Mouse (Mus musculus): ENCODE measurements at regions not wholly inside any gene's neighbourhood (a gene's known extent, or its start where the extent isn't known, plus 50 kb on each side); places are given as distances from the start of the nearest gene placed in this dataset.

- no peaks in the 10 kb centered on the region for H3K27me3 ChIP-seq (ENCODE audit: control insufficient read depth, insufficient read depth, insufficient read length)
- no peak overlapping the region for H3K4me2 ChIP-seq (ENCODE audit: low read depth)
- H3ac ChIP-seq (ENCODE audit: control insufficient read depth, insufficient read length): no peak overlapping the region
- H3K79me2 ChIP-seq (ENCODE audit: control insufficient read depth, insufficient read depth): no peaks in the 10 kb centered on the region
- H3K4me3 ChIP-seq: no peak overlapping the region
- H3K36me3 ChIP-seq (ENCODE audit: control insufficient read depth, insufficient read depth): no peaks in the 10 kb centered on the region
- no peak for TF ChIP-seq MYOG (IDR thresholded peaks at IDR 0.05; ENCODE audit: control insufficient read depth in 1 of 3, insufficient read depth in 1 of 3, insufficient read length in 2 of 3, low read depth in 2 of 3)
- no peak for TF ChIP-seq TCF12 (IDR thresholded peaks at IDR 0.05; ENCODE audit: insufficient read depth, poor library complexity, severe bottlenecking)
- no peak for TF ChIP-seq MAX (IDR thresholded peaks at IDR 0.05; ENCODE audit: low read depth)
- no peak for TF ChIP-seq CEBPB (IDR thresholded peaks at IDR 0.05; ENCODE audit: insufficient read depth, poor library complexity, severe bottlenecking)
- no peak for TF ChIP-seq MYOD1 (IDR thresholded peaks at IDR 0.05; ENCODE audit: control insufficient read depth in 1 of 3, insufficient read length in 2 of 3, low read depth in 2 of 3)
- no peak for TF ChIP-seq SRF (IDR thresholded peaks at IDR 0.05; ENCODE audit: control insufficient read depth, insufficient read length, low read depth)
- no peak for TF ChIP-seq REST (IDR thresholded peaks at IDR 0.05; ENCODE audit: insufficient read depth, insufficient read length)
- no peak for TF ChIP-seq POLR2AphosphoS2 (IDR thresholded peaks at IDR 0.05; ENCODE audit: insufficient read length, low read depth)
- TF ChIP-seq POLR2A (IDR thresholded peaks at IDR 0.05; ENCODE audit: insufficient read length, low read depth): no peak
- TF ChIP-seq USF1 (IDR thresholded peaks at IDR 0.05; ENCODE audit: low read depth): no peak
- no peak for TF ChIP-seq TCF3 (IDR thresholded peaks at IDR 0.05; ENCODE audit: insufficient read length, low read depth)
- TF ChIP-seq E2F4 (IDR thresholded peaks at IDR 0.05; ENCODE audit: insufficient read depth): no peak
These were observed 1008.7 kb downstream of the Adgrl2 start for GRCm38 (mm10) chr3:147981621-147982020.

- Histone ChIP-seq H3K36me3 (ENCODE audit: control insufficient read depth, insufficient read depth) (no peaks in the 10 kb centered on the region), H3K4me2 (ENCODE audit: low read depth) (no peak overlapping the region)
- TF ChIP-seq MYOD1 (IDR thresholded peaks at IDR 0.05; ENCODE audit: control insufficient read depth in 1 of 3, insufficient read length in 2 of 3, low read depth in 2 of 3) (no peak), CEBPB (IDR thresholded peaks at IDR 0.05; ENCODE audit: insufficient read depth, poor library complexity, severe bottlenecking) (no peak), SRF (IDR thresholded peaks at IDR 0.05; ENCODE audit: control insufficient read depth, insufficient read length, low read depth) (no peak), MAX (IDR thresholded peaks at IDR 0.05; ENCODE audit: low read depth) (no peak), USF1 (IDR thresholded peaks at IDR 0.05; ENCODE audit: low read depth) (no peak), TCF12 (IDR thresholded peaks at IDR 0.05; ENCODE audit: insufficient read depth, poor library complexity, severe bottlenecking) (no peak), MYOG (IDR thresholded peaks at IDR 0.05; ENCODE audit: control insufficient read depth in 1 of 3, insufficient read depth in 1 of 3, insufficient read length in 2 of 3, low read depth in 2 of 3) (no peak), E2F4 (IDR thresholded peaks at IDR 0.05; ENCODE audit: insufficient read depth) (no peak), POLR2A (IDR thresholded peaks at IDR 0.05; ENCODE audit: insufficient read length, low read depth) (no peak), TCF3 (IDR thresholded peaks at IDR 0.05; ENCODE audit: insufficient read length, low read depth) (no peak)
These were observed 1013.8 kb downstream of the Adgrl2 start for GRCm38 (mm10) chr3:147976579-147976978.

GRCm38 (mm10) chr3:147976069-147976468 is 1014.3 kb downstream of the Adgrl2 start:
- no peaks in the 10 kb centered on the region for H3K36me3 ChIP-seq (ENCODE audit: control insufficient read depth, insufficient read depth)
- H3K27me3 ChIP-seq (ENCODE audit: control insufficient read depth, insufficient read depth, insufficient read length): no peaks in the 10 kb centered on the region
- no peak overlapping the region for H3K4me2 ChIP-seq (ENCODE audit: low read depth)
- no peak overlapping the region for H3K4me3 ChIP-seq
- H3ac ChIP-seq (ENCODE audit: control insufficient read depth, insufficient read length): no peak overlapping the region
- H3K79me2 ChIP-seq (ENCODE audit: control insufficient read depth, insufficient read depth): no peaks in the 10 kb centered on the region
- TF ChIP-seq E2F4 (IDR thresholded peaks at IDR 0.05; ENCODE audit: insufficient read depth) (no peak), TCF3 (IDR thresholded peaks at IDR 0.05; ENCODE audit: insufficient read length, low read depth) (no peak), POLR2AphosphoS2 (IDR thresholded peaks at IDR 0.05; ENCODE audit: insufficient read length, low read depth) (no peak), MYOG (IDR thresholded peaks at IDR 0.05; ENCODE audit: control insufficient read depth in 1 of 3, insufficient read depth in 1 of 3, insufficient read length in 2 of 3, low read depth in 2 of 3) (no peak), MAX (IDR thresholded peaks at IDR 0.05; ENCODE audit: low read depth) (no peak), SRF (IDR thresholded peaks at IDR 0.05; ENCODE audit: control insufficient read depth, insufficient read length, low read depth) (no peak), USF1 (IDR thresholded peaks at IDR 0.05; ENCODE audit: low read depth) (no peak), TCF12 (IDR thresholded peaks at IDR 0.05; ENCODE audit: insufficient read depth, poor library complexity, severe bottlenecking) (no peak), MYOD1 (IDR thresholded peaks at IDR 0.05; ENCODE audit: control insufficient read depth in 1 of 3, insufficient read length in 2 of 3, low read depth in 2 of 3) (no peak), POLR2A (IDR thresholded peaks at IDR 0.05; ENCODE audit: insufficient read length, low read depth) (no peak), REST (IDR thresholded peaks at IDR 0.05; ENCODE audit: insufficient read depth, insufficient read length) (no peak), CEBPB (IDR thresholded peaks at IDR 0.05; ENCODE audit: insufficient read depth, poor library complexity, severe bottlenecking) (no peak)

More at GRCm38 (mm10) chr3:147976579-147976978, 1013.8 kb downstream of the Adgrl2 start:
- no peaks in the 10 kb centered on the region for H3K79me2 ChIP-seq (ENCODE audit: control insufficient read depth, insufficient read depth)
- H3K4me3 ChIP-seq: no peak overlapping the region
- no peak overlapping the region for H3ac ChIP-seq (ENCODE audit: control insufficient read depth, insufficient read length)
- H3K27me3 ChIP-seq (ENCODE audit: control insufficient read depth, insufficient read depth, insufficient read length): no peaks in the 10 kb centered on the region

- Histone ChIP-seq H3K27me3 (ENCODE audit: control insufficient read depth, insufficient read depth, insufficient read length) (no peaks in the 10 kb centered on the region), H3K4me2 (ENCODE audit: low read depth) (no peak overlapping the region), H3K79me2 (ENCODE audit: control insufficient read depth, insufficient read depth) (no peaks in the 10 kb centered on the region), H3K4me3 (no peak overlapping the region), H3ac (ENCODE audit: control insufficient read depth, insufficient read length) (no peak overlapping the region), H3K36me3 (ENCODE audit: control insufficient read depth, insufficient read depth) (no peaks in the 10 kb centered on the region)
- TF ChIP-seq MYOD1 (IDR thresholded peaks at IDR 0.05; ENCODE audit: control insufficient read depth in 1 of 3, insufficient read length in 2 of 3, low read depth in 2 of 3) (no peak), E2F4 (IDR thresholded peaks at IDR 0.05; ENCODE audit: insufficient read depth) (no peak), SRF (IDR thresholded peaks at IDR 0.05; ENCODE audit: control insufficient read depth, insufficient read length, low read depth) (no peak), POLR2A (IDR thresholded peaks at IDR 0.05; ENCODE audit: insufficient read length, low read depth) (no peak), REST (IDR thresholded peaks at IDR 0.05; ENCODE audit: insufficient read depth, insufficient read length) (no peak), TCF12 (IDR thresholded peaks at IDR 0.05; ENCODE audit: insufficient read depth, poor library complexity, severe bottlenecking) (no peak), USF1 (IDR thresholded peaks at IDR 0.05; ENCODE audit: low read depth) (no peak), CEBPB (IDR thresholded peaks at IDR 0.05; ENCODE audit: insufficient read depth, poor library complexity, severe bottlenecking) (no peak), MYOG (IDR thresholded peaks at IDR 0.05; ENCODE audit: control insufficient read depth in 1 of 3, insufficient read depth in 1 of 3, insufficient read length in 2 of 3, low read depth in 2 of 3) (no peak), MAX (IDR thresholded peaks at IDR 0.05; ENCODE audit: low read depth) (no peak), POLR2AphosphoS2 (IDR thresholded peaks at IDR 0.05; ENCODE audit: insufficient read length, low read depth) (no peak), TCF3 (IDR thresholded peaks at IDR 0.05; ENCODE audit: insufficient read length, low read depth) (no peak)
These were observed 1014.9 kb downstream of the Adgrl2 start for GRCm38 (mm10) chr3:147975500-147975899.
